Mouse (Mus musculus): ENCODE results near the gene Trim47. TPM values are rescaled to one million over a fixed set of nuclear protein-coding genes. Genes with fewer than 3 reads are reported as not detected.

Gene Trim47
- polyA plus RNA-seq, 2 experiments: 25.1 to 25.5 TPM

DNA sequence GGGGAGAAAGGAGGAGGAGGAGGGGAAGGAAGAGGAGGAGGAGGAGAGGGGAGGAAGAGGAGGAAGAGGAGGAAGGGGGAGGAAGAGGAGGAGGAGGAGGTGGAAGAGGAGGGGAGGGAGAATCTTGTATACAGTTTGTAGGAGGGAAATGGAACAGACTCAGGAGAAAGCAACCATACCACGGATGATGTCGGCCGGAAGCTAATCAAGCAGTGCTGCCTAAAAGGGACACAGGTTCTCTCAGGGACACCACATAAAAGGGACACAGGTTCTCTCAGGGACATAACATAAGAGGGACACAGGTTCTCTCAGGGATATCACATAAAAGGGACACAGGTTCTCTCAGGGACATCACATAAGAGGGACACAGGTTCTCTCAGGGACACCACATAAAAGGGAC is 42.2 kb upstream of the Trim47 start:
- H3K9ac ChIP-seq (ENCODE audit: low read depth, low read length, severe bottlenecking): no peak overlapping the region
- DNase-seq (ENCODE audit: low spot score): no peak
- peaks cover 42% of the 10 kb centered on the region for H3K36me3 ChIP-seq (ENCODE audit: control insufficient read depth, insufficient read depth, low read length)
- H3K9me3 ChIP-seq (ENCODE audit: control insufficient read depth, low read length): no peaks in the 10 kb centered on the region
- no peak overlapping the region for H3K4me3 ChIP-seq (replicated peaks; ENCODE audit: low read length)
- TF ChIP-seq POLR2A (IDR thresholded peaks at IDR 0.05; ENCODE audit: borderline replicate concordance, extremely low read depth, insufficient read depth, insufficient read length): no peak
- no peaks in the 10 kb centered on the region for H3K27me3 ChIP-seq (ENCODE audit: control insufficient read depth, insufficient read depth, low read length)
- no peak for ATAC-seq (ENCODE audit: low FRiP score, low read depth)
- WGBS: 82% methylated on average over 3 of the region's 3 CpGs
- H3K4me1 ChIP-seq (ENCODE audit: control insufficient read depth, insufficient read depth, low read length): peaks cover 13% of the 10 kb centered on the region
- no peak overlapping the region for H3K27ac ChIP-seq (replicated peaks; ENCODE audit: low read depth, low read length)
- H3K4me2 ChIP-seq (replicated peaks; ENCODE audit: low read depth, low read length, severe bottlenecking): no peak overlapping the region

DNA sequence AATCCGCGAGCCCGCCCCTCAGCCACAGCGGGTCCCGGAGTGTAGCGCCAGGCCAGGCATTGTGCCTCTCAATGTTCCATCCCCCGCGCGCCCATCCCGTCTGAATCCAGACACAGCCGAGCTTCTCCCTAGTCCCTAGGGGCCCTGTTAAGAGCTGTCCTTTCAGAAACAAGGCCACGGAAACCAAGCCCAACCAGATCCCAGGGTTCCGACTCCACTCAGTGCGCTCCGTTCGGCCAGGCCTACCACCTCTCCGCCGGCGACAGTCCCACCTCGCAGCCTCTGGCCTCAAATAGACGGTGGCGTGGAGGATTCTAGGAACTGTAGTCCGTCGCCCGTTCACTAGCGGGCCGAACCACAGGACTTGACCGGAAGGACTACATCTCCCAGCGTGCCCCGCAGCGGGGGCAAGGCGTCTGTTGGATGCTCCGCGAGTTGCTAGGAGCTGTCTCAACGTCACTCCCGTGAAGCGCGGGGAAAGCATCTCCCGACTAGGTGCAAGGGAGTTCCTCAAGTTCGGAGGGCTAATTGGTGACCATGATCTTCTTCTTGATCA is 41.0 kb upstream of the Trim47 start, which contains the start of gene Fbf1:
TSS of gene Fbf1 (minus strand) at position 283 of the 556 bp plus-strand sequence.
- H3K27me3 ChIP-seq (ENCODE audit: control insufficient read depth, insufficient read depth, low read length): no peaks in the 10 kb centered on the region
- H3K9ac ChIP-seq (ENCODE audit: low read depth, low read length, severe bottlenecking): peak within 1 kb of the TSS; percentile 73
- peak within 1 kb of the TSS; percentile 61 for H3K4me3 ChIP-seq (replicated peaks; ENCODE audit: low read length)
- peaks cover 13% of the 10 kb centered on the region for H3K4me1 ChIP-seq (ENCODE audit: control insufficient read depth, insufficient read depth, low read length)
- WGBS: 1% methylated on average over 40 of the region's 40 CpGs
- peak within 1 kb of the TSS; percentile 73 for H3K4me2 ChIP-seq (replicated peaks; ENCODE audit: low read depth, low read length, severe bottlenecking)
- DNase-seq (ENCODE audit: low spot score): peak; percentile 97
- H3K36me3 ChIP-seq (ENCODE audit: control insufficient read depth, insufficient read depth, low read length): peaks cover 39% of the 10 kb centered on the region
- peak; percentile 97 for ATAC-seq (ENCODE audit: low FRiP score, low read depth)
- H3K27ac ChIP-seq (replicated peaks; ENCODE audit: low read depth, low read length): peak within 1 kb of the TSS; percentile 85
- H3K9me3 ChIP-seq (ENCODE audit: control insufficient read depth, low read length): no peaks in the 10 kb centered on the region
- peak; percentile 93; the same call in 1 of the 2 replicates for TF ChIP-seq POLR2A (IDR thresholded peaks at IDR 0.05; ENCODE audit: borderline replicate concordance, extremely low read depth, insufficient read depth, insufficient read length)

DNA sequence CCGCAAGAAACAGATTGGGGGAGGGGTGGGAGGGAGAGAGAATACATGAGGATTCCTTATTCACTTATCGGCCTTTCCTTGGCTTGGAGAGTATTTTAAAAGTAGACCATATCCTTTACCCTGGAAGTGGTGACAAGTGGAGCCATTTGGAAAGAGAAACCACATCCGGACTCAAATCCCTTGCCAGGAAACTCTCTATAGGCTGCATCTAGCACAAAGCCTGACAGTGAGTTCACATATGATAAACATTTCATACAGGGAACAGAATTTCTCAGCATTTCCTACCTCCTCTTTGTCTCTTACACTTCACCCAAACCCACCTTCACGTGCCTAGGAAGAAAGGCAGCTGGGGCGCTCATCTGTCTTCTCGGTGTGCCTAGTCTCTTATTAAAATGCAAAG is 40.2 kb upstream of the Trim47 start:
- TF ChIP-seq POLR2A (IDR thresholded peaks at IDR 0.05; ENCODE audit: borderline replicate concordance, extremely low read depth, insufficient read depth, insufficient read length): no peak
- whole genome bisulfite sequencing: 9% methylated on average over 6 of the region's 6 CpGs
- peak overlapping the region; percentile 85 for H3K27ac ChIP-seq (replicated peaks; ENCODE audit: low read depth, low read length)
- peak overlapping the region; percentile 61 for H3K4me3 ChIP-seq (replicated peaks; ENCODE audit: low read length)
- H3K9me3 ChIP-seq (ENCODE audit: control insufficient read depth, low read length): no peaks in the 10 kb centered on the region
- peak overlapping the region; percentile 73 for H3K4me2 ChIP-seq (replicated peaks; ENCODE audit: low read depth, low read length, severe bottlenecking)
- peaks cover 13% of the 10 kb centered on the region for H3K4me1 ChIP-seq (ENCODE audit: control insufficient read depth, insufficient read depth, low read length)
- H3K9ac ChIP-seq (ENCODE audit: low read depth, low read length, severe bottlenecking): peak overlapping the region; percentile 73
- DNase-seq (ENCODE audit: low spot score) (peak; percentile 67), ATAC-seq (ENCODE audit: low FRiP score, low read depth) (no peak)
- H3K36me3 ChIP-seq (ENCODE audit: control insufficient read depth, insufficient read depth, low read length): peaks cover 32% of the 10 kb centered on the region
- no peaks in the 10 kb centered on the region for H3K27me3 ChIP-seq (ENCODE audit: control insufficient read depth, insufficient read depth, low read length)

DNA sequence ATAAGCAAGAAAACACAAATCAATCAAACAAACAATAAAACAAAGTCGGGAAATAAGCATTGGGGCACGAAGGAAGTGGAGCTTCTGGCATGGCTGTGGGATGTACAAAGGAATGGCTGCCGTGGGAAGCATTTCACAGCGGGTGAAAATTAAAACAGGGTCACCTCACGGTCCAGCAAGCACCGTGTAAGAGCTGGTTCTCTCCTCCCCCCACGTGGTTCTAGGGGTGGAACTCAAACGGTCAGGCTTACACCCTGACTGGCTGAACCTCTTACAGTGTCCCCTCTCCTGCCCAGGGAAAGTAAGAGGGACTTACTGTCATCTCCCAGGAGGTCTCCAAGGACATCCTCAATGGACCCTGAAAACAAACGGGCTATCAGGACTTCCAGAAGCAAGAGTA is 36.0 kb upstream of the Trim47 start:
- DNase-seq (ENCODE audit: low spot score) (no peak), ATAC-seq (ENCODE audit: low FRiP score, low read depth) (no peak)
- WGBS: 48% methylated on average over 9 of the region's 9 CpGs
- TF ChIP-seq POLR2A (IDR thresholded peaks at IDR 0.05; ENCODE audit: borderline replicate concordance, extremely low read depth, insufficient read depth, insufficient read length): no peak
- H3K4me2 ChIP-seq (replicated peaks; ENCODE audit: low read depth, low read length, severe bottlenecking): no peak overlapping the region
- peaks cover 11% of the 10 kb centered on the region for H3K4me1 ChIP-seq (ENCODE audit: control insufficient read depth, insufficient read depth, low read length)
- H3K27ac ChIP-seq (replicated peaks; ENCODE audit: low read depth, low read length): no peak overlapping the region
- H3K9ac ChIP-seq (ENCODE audit: low read depth, low read length, severe bottlenecking): no peak overlapping the region
- H3K27me3 ChIP-seq (ENCODE audit: control insufficient read depth, insufficient read depth, low read length): no peaks in the 10 kb centered on the region
- no peaks in the 10 kb centered on the region for H3K9me3 ChIP-seq (ENCODE audit: control insufficient read depth, low read length)
- H3K4me3 ChIP-seq (replicated peaks; ENCODE audit: low read length): no peak overlapping the region
- peaks cover 49% of the 10 kb centered on the region for H3K36me3 ChIP-seq (ENCODE audit: control insufficient read depth, insufficient read depth, low read length)

DNA sequence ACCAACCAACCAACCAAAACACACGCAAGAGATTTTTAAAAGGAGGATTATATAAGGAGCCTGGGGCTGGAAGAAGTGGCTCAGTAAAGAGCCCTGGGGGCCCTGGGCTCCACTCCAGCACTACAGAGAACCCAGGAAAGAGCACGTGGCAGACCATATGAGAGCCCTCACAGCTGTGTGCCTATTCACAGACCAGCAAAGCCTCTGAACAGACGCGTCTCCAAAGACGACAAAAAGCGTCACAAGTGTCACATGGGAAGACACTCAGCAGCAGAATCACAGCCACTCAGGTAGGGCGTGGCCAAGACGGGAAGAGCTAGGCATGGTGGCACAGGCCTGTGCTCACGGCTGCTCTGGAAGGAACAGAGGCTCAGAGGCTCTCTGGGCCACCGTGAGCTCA is 35.1 kb upstream of the Trim47 start:
- peaks cover 57% of the 10 kb centered on the region for H3K36me3 ChIP-seq (ENCODE audit: control insufficient read depth, insufficient read depth, low read length)
- peaks cover 10% of the 10 kb centered on the region for H3K4me1 ChIP-seq (ENCODE audit: control insufficient read depth, insufficient read depth, low read length)
- no peak for DNase-seq (ENCODE audit: low spot score)
- no peak overlapping the region for H3K27ac ChIP-seq (replicated peaks; ENCODE audit: low read depth, low read length)
- no peak overlapping the region for H3K4me2 ChIP-seq (replicated peaks; ENCODE audit: low read depth, low read length, severe bottlenecking)
- H3K4me3 ChIP-seq (replicated peaks; ENCODE audit: low read length): no peak overlapping the region
- H3K9me3 ChIP-seq (ENCODE audit: control insufficient read depth, low read length): no peaks in the 10 kb centered on the region
- H3K9ac ChIP-seq (ENCODE audit: low read depth, low read length, severe bottlenecking): no peak overlapping the region
- ATAC-seq (ENCODE audit: low FRiP score, low read depth): peak; percentile 28; the same call in 1 of the 2 replicates
- WGBS: 72% methylated on average over 10 of the region's 10 CpGs
- no peak for TF ChIP-seq POLR2A (IDR thresholded peaks at IDR 0.05; ENCODE audit: borderline replicate concordance, extremely low read depth, insufficient read depth, insufficient read length)
- H3K27me3 ChIP-seq (ENCODE audit: control insufficient read depth, insufficient read depth, low read length): no peaks in the 10 kb centered on the region

Data from limb, embryonic 14.5 days (tissue).